Mouse (Mus musculus) hindbrain, embryonic 14.5 days (tissue): ENCODE measurements around the gene Slc34a3. TPM values are rescaled to one million over a fixed set of nuclear protein-coding genes. Genes with fewer than 3 reads are reported as not detected.

Experiments used
- ATAC-seq: fragments of 200-750 bp; cut with Nextera tagmentation; 2 replicates; pipeline ENCODE4 v1.8.0; 2017; ENCODE audit warnings: moderate number of reproducible peaks, mild to moderate bottlenecking, moderate TSS enrichment, moderate library complexity; ENCODE audit not compliant: low FRiP score
- DNase-seq: peaks from one replicate; pipeline ENCODE4 v3.0.0-alpha.2; 2015; ENCODE audit warnings: low spot score
- H3K27ac ChIP-seq: fragments of 300-500 bp; sonication (generic); 2 replicates; pipeline ENCODE4 v1.5.1; 2014; ENCODE audit warnings: mild to moderate bottlenecking, moderate library complexity
- H3K27me3 ChIP-seq: fragments of 300-500 bp; sonication (generic); 2 replicates; pipeline ENCODE4 v1.6.1; 2014; ENCODE audit warnings: mild to moderate bottlenecking, low read length, mixed read lengths; ENCODE audit not compliant: control insufficient read depth, insufficient read depth
- H3K36me3 ChIP-seq: fragments of 300-500 bp; sonication (generic); replicated peaks from 2 replicates; pipeline ENCODE4 v1.6.1; 2014; ENCODE audit not compliant: control insufficient read depth, insufficient read depth
- H3K4me1 ChIP-seq: fragments of 300-500 bp; sonication (generic); replicated peaks from 2 replicates; pipeline ENCODE4 v1.6.1; 2014; ENCODE audit warnings: antibody characterized with exemption, low read length, mixed read lengths; ENCODE audit not compliant: control insufficient read depth, insufficient read depth
- H3K4me2 ChIP-seq: fragments of 300-500 bp; sonication (generic); replicated peaks from 2 replicates; pipeline ENCODE4 v1.6.1; 2014; ENCODE audit warnings: mild to moderate bottlenecking, moderate library complexity
- H3K4me3 ChIP-seq: fragments of 300-500 bp; sonication (generic); replicated peaks from 2 replicates; pipeline ENCODE4 v1.5.1; 2014; ENCODE audit warnings: mild to moderate bottlenecking, low read length
- H3K9ac ChIP-seq: fragments of 300-500 bp; sonication (generic); 2 replicates; pipeline ENCODE4 v1.6.1; 2014
- H3K9me3 ChIP-seq: fragments of 300-500 bp; sonication (generic); 2 replicates; pipeline ENCODE4 v1.6.1; 2016; ENCODE audit warnings: low read length; ENCODE audit not compliant: control insufficient read depth
- WGBS: fragments of 180-500 bp; shearing (Covaris S2); extraction: QIAGEN DNeasy Blood & Tissue Kit; methylation state at CpG from one replicate; pipeline ENCODE4 v1.1.7; 2014; 5-methylcytosine and 5-hydroxymethylcytosine counted together
- polyA plus RNA-seq: library from polyadenylated mRNA; unstranded; fragments of >200 nt; fragmentation: Nextera tagmentation; extraction: Ambion mirVana; gene quantifications from 2 replicates; pipeline ENCODE4 v1.2.1, GENCODE M21; 2014

The Slc34a3 gene
- polyA plus RNA-seq, 1 experiment from 2014 or later, result not detected

DNA sequence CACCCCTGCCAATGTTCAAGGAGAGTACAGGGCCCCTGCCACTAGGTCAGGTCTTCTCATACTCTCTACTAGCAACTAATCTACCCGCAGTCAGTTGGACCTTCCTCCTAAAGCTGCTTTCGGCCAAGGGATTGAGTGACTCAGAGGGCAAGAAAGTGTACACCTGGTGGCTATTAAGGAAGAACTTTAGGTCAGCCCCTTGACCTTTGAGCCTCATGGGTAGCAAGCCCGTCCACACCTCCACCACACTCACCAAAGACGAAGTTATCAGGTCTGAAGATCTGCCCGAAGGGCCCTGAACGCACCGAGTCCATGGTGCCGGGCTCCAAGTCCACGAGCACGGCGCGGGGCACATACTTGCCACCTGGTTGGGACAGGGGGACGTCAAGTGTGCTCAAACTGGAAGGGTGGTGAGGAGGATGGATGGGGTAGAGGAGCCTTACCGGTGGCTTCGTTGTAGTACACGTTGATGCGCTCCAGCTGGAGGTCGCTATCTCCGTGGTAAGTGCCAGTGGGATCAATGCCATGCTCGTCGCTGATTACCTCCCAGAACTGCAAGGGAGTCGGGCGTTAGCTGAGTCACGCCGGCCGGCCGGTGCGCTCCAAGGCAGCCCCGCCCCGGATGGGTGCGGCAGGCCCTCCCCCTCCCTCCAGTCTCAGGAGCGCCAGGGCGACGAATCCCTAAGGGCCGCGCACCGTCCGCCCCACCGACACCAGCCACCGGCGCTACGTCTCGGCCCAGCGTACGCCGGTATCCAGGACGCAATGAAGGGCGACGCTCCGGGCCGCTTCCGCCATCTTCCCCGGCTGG, 10.3 kb downstream of the Slc34a3 start:
- Histone ChIP-seq H3K9me3 (no peaks in the 10 kb centered on the region), H3K4me3 (peak overlapping the region; percentile 89), H3K27ac (peak overlapping the region; percentile 89), H3K27me3 (no peaks in the 10 kb centered on the region), H3K36me3 (peaks cover 9% of the 10 kb centered on the region), H3K4me1 (peaks cover 17% of the 10 kb centered on the region), H3K4me2 (peak overlapping the region; percentile 86), H3K9ac (peak overlapping the region; percentile 87)
- ATAC-seq (peak; percentile 19), DNase-seq (no peak)
- 3% methylated on average over 53 of the region's 53 CpGs for WGBS

DNA sequence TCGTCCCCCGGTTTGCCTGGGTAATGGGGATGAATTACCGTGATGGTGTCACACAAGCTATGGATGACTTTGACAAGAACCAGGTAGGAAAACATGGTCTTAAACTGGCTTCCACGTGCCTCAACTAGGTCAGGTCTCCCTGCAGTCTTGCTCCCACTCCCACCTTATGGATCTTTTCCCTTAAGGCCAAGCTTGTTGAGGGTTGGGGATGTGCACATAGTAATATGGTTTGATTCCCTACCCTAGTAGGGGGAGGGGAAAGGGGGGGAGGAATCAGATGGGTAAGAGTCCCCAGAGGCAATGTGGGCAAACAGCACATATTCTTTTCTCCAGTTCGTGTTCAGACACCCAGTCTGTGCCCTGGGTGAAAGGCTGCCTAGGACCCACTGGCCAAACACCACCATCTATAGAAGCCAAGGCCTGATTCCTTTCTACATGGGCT, 12.8 kb downstream of the Slc34a3 start:
- Histone ChIP-seq H3K4me3 (no peak overlapping the region), H3K4me2 (no peak overlapping the region), H3K9me3 (no peaks in the 10 kb centered on the region), H3K9ac (no peak overlapping the region), H3K27me3 (no peaks in the 10 kb centered on the region), H3K36me3 (peaks cover 9% of the 10 kb centered on the region), H3K4me1 (peaks cover 15% of the 10 kb centered on the region), H3K27ac (no peak overlapping the region)
- WGBS, result 78% methylated on average over 5 of the region's 5 CpGs
- no peak for ATAC-seq
- no peak for DNase-seq

DNA sequence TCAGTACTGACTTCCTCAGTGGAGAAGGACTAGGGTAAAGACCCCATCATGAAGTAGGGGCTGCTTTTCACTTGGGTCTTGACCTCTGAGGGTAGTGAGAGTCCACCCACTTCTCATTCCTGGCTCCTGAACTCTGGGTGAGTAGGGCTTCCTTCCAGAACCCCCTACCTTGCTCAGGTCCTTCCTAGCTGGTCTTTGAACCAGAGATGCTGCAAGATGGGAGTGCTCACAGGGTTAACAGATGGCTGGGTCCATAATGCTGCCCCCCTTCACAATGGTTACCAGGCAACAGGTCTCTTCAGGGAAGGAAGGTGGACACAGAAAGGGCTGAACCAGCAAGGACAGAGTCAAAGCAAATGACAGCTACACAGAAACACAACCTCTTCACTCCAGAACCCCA, 15.7 kb downstream of the Slc34a3 start, which contains the start of gene Fam166a:
Gene Fam166a, plus strand, starts transcription at position 301 of the 400 bp plus-strand sequence.
- H3K4me2 ChIP-seq, result no peak within 1 kb of the TSS
- H3K36me3 ChIP-seq, result peaks cover 9% of the 10 kb centered on the region
- no peak within 1 kb of the TSS for H3K4me3 ChIP-seq
- H3K9me3 ChIP-seq, result no peaks in the 10 kb centered on the region
- ATAC-seq (no peak), DNase-seq (no peak)
- H3K27me3 ChIP-seq, result no peaks in the 10 kb centered on the region
- no peak within 1 kb of the TSS for H3K9ac ChIP-seq
- H3K27ac ChIP-seq, result no peak within 1 kb of the TSS
- H3K4me1 ChIP-seq, result peaks cover 4% of the 10 kb centered on the region

DNA sequence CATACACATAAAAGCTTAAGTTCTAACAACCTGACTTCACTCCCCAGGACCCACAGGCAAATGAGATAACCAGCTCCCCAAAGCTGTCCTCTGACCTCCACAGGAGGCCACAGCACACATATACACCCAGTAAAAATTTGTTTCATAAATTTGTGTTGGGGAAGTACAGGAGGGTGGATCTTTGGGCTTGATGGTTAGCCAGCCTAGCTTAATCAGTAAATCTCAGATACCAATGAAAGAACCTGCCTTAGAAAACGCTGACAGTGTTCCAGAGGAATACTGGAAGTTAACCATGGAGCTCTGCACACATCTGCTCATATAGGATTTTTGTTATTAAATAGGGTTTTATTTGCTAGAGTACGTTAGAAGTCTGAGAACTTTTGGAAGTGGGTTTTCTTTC, 16.5 kb downstream of the Slc34a3 start:
- H3K27me3 ChIP-seq, result no peaks in the 10 kb centered on the region
- H3K4me2 ChIP-seq, result no peak overlapping the region
- H3K9ac ChIP-seq, result no peak overlapping the region
- ATAC-seq (no peak), DNase-seq (no peak)
- peaks cover 9% of the 10 kb centered on the region for H3K36me3 ChIP-seq
- H3K4me1 ChIP-seq, result no peaks in the 10 kb centered on the region
- H3K4me3 ChIP-seq, result no peak overlapping the region
- H3K9me3 ChIP-seq, result no peaks in the 10 kb centered on the region
- H3K27ac ChIP-seq, result no peak overlapping the region
- 62% methylated on average over 2 of the region's 2 CpGs for WGBS

DNA sequence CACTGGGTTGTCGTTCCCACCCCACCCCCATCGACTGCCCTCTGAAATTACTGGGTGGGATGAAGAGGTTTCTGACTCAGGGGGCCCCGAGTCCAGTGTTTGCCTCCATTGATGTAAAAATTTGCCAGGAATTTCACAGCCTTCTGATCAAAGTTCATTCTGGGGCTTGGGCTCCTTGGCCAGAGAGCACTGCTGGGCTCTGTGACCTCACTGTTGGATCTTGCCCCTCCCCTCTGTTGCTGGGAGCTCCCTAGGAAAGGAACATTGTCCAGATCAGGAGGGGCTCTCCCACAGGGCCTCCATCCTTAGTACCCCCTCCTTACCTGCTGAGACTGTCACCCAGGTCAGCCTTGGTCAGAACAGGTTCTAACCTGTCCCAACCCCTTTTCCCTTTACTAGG, 19.7 kb downstream of the Slc34a3 start, which contains the start of gene Stpg3:
Gene Stpg3, minus strand, starts transcription at position 194 of the 400 bp plus-strand sequence.
- H3K9ac ChIP-seq, result no peak within 1 kb of the TSS
- DNase-seq (no peak), ATAC-seq (no peak)
- H3K4me2 ChIP-seq, result no peak within 1 kb of the TSS
- H3K4me3 ChIP-seq, result no peak within 1 kb of the TSS
- H3K4me1 ChIP-seq, result peaks cover 10% of the 10 kb centered on the region
- H3K36me3 ChIP-seq, result no peaks in the 10 kb centered on the region; the same call in 1 of the 2 replicates
- no peak within 1 kb of the TSS for H3K27ac ChIP-seq
- no peaks in the 10 kb centered on the region for H3K9me3 ChIP-seq
- H3K27me3 ChIP-seq, result no peaks in the 10 kb centered on the region
- 75% methylated on average over 3 of the region's 3 CpGs for WGBS

DNA sequence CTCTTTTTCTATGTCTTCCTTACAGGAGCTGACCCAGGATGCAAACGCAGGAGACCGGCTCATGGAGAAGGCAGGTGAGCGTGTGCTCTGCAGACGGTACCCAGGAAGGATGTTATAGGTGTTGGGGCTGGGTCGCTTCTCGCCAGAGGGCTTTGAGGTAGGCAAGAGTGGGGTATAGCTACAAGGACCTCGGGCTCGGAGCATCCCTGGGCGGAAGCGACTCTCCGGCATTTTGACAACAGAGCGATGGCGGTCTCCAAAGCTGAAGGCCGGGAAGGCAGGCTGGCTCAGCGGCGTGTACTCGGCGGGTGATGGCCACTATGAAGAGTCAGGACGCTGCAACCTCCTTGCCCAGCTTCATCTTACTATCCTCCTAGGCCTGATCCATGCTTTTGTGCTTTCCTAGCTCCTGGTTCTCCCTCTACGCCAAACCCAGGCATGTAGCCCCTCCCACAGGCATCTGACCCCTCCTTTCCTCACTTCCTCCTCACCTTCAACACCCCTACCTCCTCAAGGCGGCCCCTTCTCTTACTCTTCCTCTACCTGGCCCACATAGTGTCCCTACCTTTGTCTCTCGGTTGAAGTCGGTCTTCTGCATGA, 20.8 kb downstream of the Slc34a3 start:
- Histone ChIP-seq H3K9me3 (no peaks in the 10 kb centered on the region), H3K9ac (no peak overlapping the region), H3K27me3 (no peaks in the 10 kb centered on the region), H3K36me3 (peaks cover 9% of the 10 kb centered on the region; the same call in 1 of the 2 replicates), H3K4me2 (no peak overlapping the region), H3K4me3 (no peak overlapping the region), H3K27ac (no peak overlapping the region), H3K4me1 (peaks cover 17% of the 10 kb centered on the region)
- WGBS, result 65% methylated on average over 23 of the region's 23 CpGs
- DNase-seq, result no peak
- no peak for ATAC-seq

DNA sequence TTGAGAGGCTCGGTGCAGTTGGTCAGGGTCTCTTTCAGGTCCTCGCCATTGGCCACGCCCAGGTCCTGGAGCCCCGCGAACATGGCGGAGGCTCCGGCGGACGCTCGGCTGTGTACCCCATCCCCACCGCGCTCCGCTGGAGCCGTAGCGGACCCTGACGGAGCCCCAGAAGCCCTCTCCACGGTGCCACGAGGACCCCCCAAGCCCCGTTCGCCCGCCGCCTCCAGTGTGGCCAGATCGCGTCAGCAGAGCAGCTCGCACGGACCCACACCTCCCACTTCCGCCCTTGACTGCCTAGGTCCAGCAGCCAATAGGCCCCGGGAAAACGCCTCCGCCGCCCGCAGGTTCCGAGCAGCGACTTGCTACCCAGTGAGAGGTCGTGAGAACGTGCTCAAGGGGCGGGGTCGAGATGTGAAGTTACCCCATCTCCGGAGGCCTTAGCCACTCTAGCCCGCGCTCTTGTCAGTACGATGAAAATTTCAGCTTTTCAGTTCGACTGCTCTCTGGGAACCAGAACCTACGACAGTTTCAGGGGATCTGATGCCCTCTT, 23.0 kb downstream of the Slc34a3 start, which contains the start of gene Nelfb:
Gene Nelfb, minus strand, starts transcription at position 369 of the 550 bp plus-strand sequence.
- H3K9me3 ChIP-seq, result no peaks in the 10 kb centered on the region
- H3K27me3 ChIP-seq, result no peaks in the 10 kb centered on the region
- peak within 1 kb of the TSS; percentile 93 for H3K27ac ChIP-seq
- peak within 1 kb of the TSS; percentile 90 for H3K4me2 ChIP-seq
- DNase-seq, result peak; percentile 83
- H3K4me3 ChIP-seq, result peak within 1 kb of the TSS; percentile 97
- H3K36me3 ChIP-seq, result peaks cover 21% of the 10 kb centered on the region
- peak; percentile 89 for ATAC-seq
- H3K9ac ChIP-seq, result peak within 1 kb of the TSS; percentile 95
- peaks cover 17% of the 10 kb centered on the region for H3K4me1 ChIP-seq
- 0% methylated on average over 44 of the region's 44 CpGs for WGBS

DNA sequence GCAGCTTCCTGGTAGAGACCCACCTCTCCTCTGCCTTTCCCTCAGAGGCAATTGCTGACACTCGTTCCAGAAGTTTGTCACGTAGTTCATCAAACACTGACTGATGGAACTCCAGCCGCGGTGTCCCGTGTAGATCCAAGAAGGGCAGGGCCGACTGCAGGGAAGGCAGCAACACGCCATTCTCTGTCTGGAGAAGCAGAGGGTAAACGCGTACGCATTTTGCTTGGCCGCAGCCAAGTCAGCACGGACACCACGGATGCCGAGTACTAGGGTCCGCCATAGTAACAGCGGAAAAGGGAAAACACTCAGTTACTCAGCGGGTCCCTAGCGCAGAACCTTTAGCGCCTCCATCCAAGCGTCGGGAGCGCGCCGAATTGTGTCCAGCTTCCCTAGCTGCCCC, 23.5 kb downstream of the Slc34a3 start:
- Histone ChIP-seq H3K27me3 (no peaks in the 10 kb centered on the region), H3K9ac (peak overlapping the region; percentile 95), H3K4me2 (peak overlapping the region; percentile 90), H3K9me3 (no peaks in the 10 kb centered on the region), H3K36me3 (peaks cover 26% of the 10 kb centered on the region), H3K4me3 (peak overlapping the region; percentile 97), H3K4me1 (peaks cover 17% of the 10 kb centered on the region), H3K27ac (peak overlapping the region; percentile 93)
- no peak for DNase-seq
- ATAC-seq, result no peak; the same call in 1 of the 2 replicates
- under 1% methylated on average over 24 of the region's 24 CpGs for WGBS

DNA sequence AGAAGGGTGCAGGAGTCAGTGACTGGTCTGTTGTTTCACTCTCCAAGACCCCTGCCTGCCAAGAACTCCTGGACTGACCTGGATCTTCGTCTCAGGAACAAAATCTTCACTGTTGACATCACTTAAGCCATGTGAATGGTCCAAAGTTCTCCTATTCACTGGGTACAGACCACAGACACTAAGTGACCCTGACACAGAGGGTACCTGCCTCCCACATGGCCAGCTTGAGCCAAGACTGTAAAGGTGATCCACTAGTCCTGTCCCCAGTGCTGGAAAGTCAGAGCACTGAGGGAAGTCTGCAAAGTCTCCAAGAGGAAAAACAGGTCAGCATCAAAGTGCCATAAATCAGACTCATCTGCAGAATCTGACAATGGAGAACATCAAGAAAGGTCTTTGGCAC, 26.6 kb downstream of the Slc34a3 start:
- DNase-seq, result no peak
- Histone ChIP-seq H3K4me3 (no peak overlapping the region), H3K36me3 (peaks cover 57% of the 10 kb centered on the region), H3K27ac (no peak overlapping the region), H3K27me3 (no peaks in the 10 kb centered on the region), H3K9me3 (no peaks in the 10 kb centered on the region), H3K4me2 (no peak overlapping the region), H3K9ac (no peak overlapping the region), H3K4me1 (peaks cover 17% of the 10 kb centered on the region)
- ATAC-seq, result no peak
- WGBS, result 83% methylated on average over 1 of the region's 1 CpGs
